Mouse (Mus musculus) ovary, adult 18-20 months (tissue): ENCODE results near the gene Mcf2l.

ENCODE experiments used
- DNase-seq: peaks from one replicate; pipeline ENCODE4 v3.0.0; 2022; ENCODE audit warnings: low spot score, mixed read lengths

The Mcf2l gene

GRCm38 (mm10) chr8:12873357-12874046 is at the start of gene Mcf2l:
Gene Mcf2l (plus strand): TSS chr8:12873806.
- peak; percentile 34 for DNase-seq

GRCm38 (mm10) chr8:12824562-12824961 is 49.0 kb upstream of the Mcf2l start:
- no peak for DNase-seq

GRCm38 (mm10) chr8:12825236-12825635 is 48.4 kb upstream of the Mcf2l start:
- no peak for DNase-seq

- no peak for DNase-seq
Observed at GRCm38 (mm10) chr8:12825686-12826237, 47.8 kb upstream of the Mcf2l start.

DNA sequence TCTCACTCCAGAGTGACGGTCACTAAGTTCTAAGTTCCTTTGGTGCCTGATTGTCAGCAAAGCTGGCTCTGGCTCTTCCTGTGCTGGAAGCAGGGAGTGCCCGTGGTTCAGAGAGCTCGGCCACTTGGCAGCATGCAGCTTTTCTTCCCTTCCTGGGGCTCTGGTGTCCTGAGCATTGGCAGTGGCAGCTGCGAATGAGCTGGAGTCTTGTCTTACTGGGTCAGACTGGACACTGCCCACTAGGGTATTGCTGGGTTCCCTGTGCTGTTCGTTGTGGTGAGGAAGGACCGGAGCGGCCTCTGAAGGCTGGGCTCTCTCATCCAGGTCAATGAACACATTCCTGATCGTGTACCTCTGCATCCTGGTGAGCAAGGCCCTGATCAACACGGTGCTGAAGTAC is 46.5 kb upstream of the Mcf2l start:
- no peak for DNase-seq

GRCm38 (mm10) chr8:12828298-12828697 is 45.3 kb upstream of the Mcf2l start:
- no peak for DNase-seq

- DNase-seq = no peak
Observed at GRCm38 (mm10) chr8:12829381-12829780, 44.2 kb upstream of the Mcf2l start.

GRCm38 (mm10) chr8:12831659-12832589 is 41.7 kb upstream of the Mcf2l start:
- no peak for DNase-seq

DNA sequence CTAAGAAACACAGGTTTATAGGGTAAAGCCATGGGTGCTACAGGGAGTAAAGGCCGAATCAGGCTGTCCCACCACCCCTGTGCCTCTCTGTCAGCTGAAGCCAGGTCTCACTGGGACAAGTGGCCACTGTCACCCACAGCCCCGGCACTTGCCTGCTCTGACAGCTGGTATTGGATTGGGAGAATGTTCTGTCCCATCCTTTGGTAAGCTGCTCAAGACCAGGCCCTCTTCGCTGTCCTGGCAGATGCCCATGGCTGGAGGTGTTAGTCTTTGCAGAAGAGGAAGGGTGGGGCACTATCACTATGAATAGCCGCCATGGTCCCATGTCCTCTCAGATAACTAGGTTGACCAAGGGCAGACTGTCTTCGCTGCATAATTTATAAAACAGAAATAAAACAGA is 40.0 kb upstream of the Mcf2l start:
- no peak for DNase-seq

DNA sequence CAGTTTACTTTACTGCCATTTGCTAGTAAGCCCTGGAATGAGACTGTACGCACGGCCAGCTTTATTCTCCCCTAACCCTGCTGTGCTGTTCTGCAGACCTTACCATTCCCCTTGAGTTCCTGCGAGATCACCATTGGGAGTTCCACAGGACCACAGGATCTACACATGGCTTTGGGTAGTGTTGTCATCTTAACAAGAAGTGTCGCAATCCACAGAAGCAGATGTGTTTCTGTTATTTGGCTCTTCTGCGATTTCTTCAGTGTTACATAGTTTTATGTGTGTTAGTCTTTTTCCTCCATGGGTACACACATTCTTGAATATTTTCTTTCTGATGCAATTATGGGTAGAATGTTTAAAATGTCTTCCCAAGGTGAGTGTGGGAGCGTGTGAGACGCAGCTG is 32.8 kb upstream of the Mcf2l start:
- DNase-seq = no peak

DNA sequence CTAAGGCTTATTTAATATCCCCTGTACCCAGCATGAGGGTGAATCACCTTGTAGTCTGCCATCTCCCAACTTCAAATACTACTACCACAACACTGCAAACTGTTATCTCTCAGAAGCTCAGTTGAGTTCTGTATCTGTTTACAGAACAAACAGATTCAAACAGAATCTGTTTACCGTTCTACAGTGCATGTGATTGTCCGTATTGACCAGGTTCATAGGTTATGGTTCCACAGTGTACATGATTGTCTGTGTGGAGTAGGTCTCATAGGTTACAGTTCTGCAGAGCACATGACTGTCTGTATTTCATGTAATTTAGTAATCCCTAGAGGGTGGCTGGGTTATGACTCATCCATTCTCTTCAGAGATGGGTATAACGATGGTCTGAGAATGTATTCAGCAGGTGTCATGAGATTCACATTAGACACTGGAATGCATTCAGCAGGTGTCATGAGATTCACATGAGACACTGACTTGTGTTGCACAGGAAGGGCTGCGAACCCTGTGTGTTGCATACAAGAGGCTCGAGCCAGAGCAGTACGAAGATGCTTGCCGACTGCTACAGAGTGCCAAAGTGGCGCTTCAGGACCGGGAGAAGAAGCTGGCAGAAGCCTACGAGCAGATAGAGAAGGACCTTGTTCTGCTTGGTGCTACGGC is 31.1 kb upstream of the Mcf2l start:
- DNase-seq = no peak

GRCm38 (mm10) chr8:12844347-12844950 is 29.2 kb upstream of the Mcf2l start:
- DNase-seq = no peak

DNA sequence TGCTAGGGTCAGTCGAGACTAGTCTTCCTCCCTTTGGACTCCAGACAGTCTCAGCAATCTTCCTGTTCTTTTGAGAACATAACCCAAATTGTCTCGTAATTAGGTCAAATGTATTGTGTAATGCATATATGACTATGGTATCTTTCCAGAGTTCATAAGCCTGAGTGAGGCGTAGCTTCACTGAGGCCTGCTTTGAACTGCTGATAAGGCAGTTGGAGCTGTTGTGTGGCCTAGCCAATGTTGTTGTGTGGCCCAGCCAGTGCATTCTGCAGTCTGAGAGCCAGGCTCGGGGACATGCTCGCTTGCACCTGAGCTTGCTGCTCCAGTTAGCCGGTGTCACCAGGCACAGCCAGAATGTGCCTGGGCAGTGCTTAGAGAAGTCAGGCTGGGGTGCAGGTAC is 27.2 kb upstream of the Mcf2l start:
- DNase-seq = no peak

- DNase-seq = no peak
Observed at GRCm38 (mm10) chr8:12851241-12851640, 22.4 kb upstream of the Mcf2l start.

GRCm38 (mm10) chr8:12856038-12856437 is 17.6 kb upstream of the Mcf2l start:
- no peak for DNase-seq

DNA sequence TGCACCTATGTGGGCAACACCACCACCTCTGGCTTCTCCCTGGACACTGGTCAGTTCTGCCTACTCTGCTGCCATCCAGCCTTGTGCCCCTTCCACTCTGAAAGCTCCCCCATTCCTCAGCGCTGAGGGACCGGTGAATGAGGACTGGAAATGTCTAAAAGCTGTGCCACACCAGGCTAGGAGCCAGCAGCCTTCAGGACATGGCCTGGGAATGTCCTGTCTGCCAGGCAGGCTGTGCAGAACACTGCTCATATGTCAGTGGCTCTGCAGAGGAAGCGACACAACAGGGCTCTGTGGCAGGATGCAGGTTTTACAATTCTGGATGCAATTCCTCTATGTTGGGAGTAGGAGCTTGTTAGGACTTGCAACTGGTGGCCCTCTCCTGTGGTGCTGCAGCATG is 10.5 kb upstream of the Mcf2l start:
- DNase-seq = no peak

GRCm38 (mm10) chr8:12863608-12864007 is 10.0 kb upstream of the Mcf2l start:
- no peak for DNase-seq

DNA sequence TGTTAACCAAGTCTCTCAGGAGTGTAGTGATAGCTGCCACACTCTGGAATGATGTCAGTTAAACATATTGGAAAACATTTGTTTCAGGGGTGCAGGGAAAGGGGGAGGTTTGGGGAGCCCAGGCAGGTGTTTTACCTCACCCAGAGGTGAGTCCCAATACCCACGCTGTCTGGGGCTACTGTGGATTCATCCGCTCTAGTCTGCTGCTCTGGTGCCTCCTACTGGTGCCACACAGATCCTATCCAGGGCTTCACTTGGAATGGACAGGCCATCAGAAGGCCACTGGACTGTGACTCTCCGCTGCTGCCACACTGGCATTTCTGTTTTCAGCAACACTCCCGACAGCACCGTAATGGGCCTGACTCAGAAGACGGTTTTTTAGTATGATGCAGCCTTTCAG is 7.8 kb upstream of the Mcf2l start:
- DNase-seq = no peak

GRCm38 (mm10) chr8:12869661-12870060 is 3.9 kb upstream of the Mcf2l start:
- no peak for DNase-seq

GRCm38 (mm10) chr8:12870656-12871055 is 3.0 kb upstream of the Mcf2l start:
- no peak for DNase-seq

DNA sequence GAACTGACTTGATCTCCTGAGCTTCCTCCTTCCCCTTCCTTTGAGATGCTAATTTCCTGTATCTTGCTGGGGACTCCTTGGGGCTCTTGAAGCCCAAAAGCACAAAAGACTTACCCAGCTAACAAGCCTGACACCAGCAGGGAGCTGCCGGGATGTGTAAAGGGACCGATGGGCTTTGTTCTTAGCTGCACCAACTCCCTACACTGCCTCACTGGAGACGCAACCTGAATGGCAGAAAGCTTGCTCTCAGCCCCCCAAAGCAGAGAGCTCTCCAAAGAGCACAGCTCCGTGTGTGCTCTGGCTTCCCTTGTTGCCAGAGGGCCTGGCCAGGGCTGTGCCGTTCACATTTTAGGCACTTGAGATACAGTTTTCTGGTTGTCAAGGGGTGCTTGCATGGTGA is 2.1 kb upstream of the Mcf2l start:
- no peak for DNase-seq

DNA sequence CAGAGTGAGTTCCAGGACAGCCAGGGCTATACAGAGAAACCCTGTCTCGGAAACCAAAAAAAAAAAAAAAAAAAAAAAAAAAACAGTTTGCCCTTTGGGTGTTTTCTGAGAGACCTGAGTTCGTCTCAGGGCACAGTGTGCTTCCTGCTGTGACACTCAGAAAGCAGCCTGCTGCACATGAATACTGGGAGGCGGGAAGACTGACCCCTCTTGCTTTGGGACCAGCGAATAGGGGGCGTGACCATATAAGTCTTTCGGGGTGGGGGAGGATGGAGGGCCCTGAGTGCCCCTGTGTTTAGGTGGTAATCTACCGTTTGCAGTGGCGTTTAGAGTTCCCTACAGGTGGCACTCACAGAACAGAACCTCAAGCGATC is 636 bp upstream of the Mcf2l start:
- no peak for DNase-seq
